Mouse (Mus musculus): ENCODE data around the gene Clic4.

DNA sequence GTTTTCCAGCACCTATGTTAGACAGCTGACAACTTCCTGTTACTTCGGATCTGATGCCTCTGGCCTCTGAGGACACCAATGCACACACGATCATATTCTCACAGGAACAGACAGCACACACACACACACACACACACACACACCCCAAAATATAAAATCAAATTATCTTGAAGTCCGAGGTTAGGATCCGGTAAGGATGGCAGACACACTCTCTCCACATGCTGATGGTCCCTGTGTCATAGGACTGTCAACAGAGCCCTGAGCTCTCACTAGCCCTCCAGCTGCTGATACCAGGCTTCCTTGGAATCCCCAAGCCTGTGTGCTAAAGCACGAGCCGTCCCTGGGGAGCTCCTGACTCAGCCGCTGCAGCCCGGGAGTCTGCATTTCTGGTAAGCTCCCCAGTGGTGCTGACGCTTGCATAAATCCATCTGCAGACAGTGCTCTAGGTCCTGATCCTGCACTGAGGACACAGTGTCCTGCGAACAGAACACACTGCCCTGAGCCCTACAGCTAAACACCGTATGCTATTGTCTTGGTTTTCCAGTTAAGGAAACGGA, 83.1 kb downstream of the Clic4 start:
- TF ChIP-seq CTCF (IDR thresholded peaks at IDR 0.05; ENCODE audit: control insufficient read depth, insufficient read depth, insufficient read length) (no peak), MAX (IDR thresholded peaks at IDR 0.05) (peak; percentile 64), CEBPB (IDR thresholded peaks at IDR 0.05; ENCODE audit: low read depth) (no peak), USF1 (IDR thresholded peaks at IDR 0.05; ENCODE audit: low read depth) (no peak), MYOD1 (IDR thresholded peaks at IDR 0.05; ENCODE audit: control insufficient read depth, insufficient read length, low read depth) (peak; percentile 39)

All from C2C12 (cell line).